Mouse (Mus musculus): Measurements from ENCODE around the gene Plekhb2.

Plekhb2 gene

GRCm38 (mm10) chr1:34849745-34850342 lies at the start of gene Plekhb2:
Gene Plekhb2, plus strand, starts transcription at chr1:34849976.
- DNase-seq, result peak; percentile 87 to 93

DNA sequence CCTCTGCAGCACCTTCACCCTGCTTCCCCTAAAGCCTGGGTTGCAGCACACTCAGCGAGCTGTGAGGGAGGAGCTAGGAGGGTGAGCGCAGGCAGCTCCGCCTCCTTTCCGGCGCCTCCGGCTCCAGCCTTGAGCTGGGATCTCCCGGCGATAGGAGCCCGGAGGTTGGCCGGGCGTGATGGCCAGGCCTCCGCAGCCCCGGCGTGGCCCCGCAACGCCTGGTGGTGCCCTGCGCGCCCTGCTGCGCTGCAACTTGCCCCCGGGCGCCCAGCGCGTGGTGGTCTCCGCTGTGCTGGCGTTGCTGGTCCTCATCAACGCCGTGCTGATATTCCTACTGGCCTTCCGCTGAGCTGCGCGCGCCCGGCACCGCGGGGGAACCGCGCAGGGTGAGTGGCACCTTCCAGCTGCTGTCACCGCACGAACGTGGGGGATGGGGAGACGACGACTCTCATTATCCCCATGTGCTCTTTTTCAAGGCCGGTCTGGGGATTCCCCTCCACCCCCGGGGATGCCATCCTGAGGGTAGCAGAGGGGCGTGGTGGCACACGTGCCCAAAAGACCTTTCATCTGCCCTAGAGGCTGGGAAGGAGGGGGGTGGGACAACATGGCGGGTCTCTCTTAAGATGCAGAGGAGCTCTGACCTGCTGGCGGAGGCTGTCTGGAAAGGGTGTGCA lies 48.0 kb upstream of the Plekhb2 start:
- peak; percentile 74 to 81 for DNase-seq

GRCm38 (mm10) chr1:34802290-34802642 lies 47.5 kb upstream of the Plekhb2 start:
- peak in 1 of 2 experiments; percentile 43 for DNase-seq

DNA sequence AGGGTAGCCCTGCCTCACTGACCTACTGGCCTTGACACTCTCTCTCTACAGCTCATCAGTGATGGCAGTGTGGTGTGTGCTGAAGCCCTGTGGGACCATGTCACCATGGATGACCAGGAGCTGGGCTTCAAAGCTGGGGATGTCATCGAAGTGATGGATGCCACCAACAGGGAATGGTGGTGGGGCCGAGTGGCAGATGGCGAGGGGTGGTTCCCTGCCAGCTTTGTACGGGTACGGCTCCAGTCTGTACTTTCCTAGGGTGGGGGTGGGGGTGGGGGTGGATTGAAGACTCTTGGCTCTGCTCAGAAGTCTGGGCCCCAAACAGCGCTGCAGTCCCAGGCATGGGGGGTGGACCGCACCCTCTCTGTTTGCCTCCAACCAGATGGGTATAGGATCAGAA lies 44.9 kb upstream of the Plekhb2 start:
- no peak for DNase-seq

- DNase-seq, result no peak
Measured at GRCm38 (mm10) chr1:34805931-34806520, 43.8 kb upstream of the Plekhb2 start.

GRCm38 (mm10) chr1:34808445-34808844 lies 41.3 kb upstream of the Plekhb2 start:
- DNase-seq, result no peak

GRCm38 (mm10) chr1:34810293-34810692 lies 39.5 kb upstream of the Plekhb2 start:
- DNase-seq, result no peak

- DNase-seq, result no peak
Measured at GRCm38 (mm10) chr1:34811035-34811434, 38.7 kb upstream of the Plekhb2 start.

DNA sequence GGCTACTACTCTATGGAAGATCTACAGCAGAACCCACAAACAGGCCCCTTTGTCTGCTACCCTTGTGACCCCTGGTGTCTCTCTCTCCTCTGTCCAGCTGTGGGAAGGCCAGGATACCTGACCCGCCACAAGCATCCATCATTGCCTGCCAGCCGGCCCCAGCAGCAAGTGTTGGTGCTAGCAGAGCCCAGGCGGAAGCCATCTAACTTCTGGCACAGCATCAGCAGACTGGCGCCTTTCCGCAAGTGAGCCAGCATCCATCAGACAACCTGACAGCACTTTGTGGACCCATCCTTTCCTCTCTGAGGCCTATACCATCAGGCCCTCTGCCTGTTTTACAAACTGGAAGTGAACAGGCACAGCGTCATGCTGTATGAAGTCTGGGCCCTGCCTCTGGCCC lies 38.2 kb upstream of the Plekhb2 start:
- peak in 1 of 2 experiments; percentile 12 for DNase-seq

GRCm38 (mm10) chr1:34812407-34813247 lies 37.1 kb upstream of the Plekhb2 start:
- peak in 1 of 2 experiments; percentile 31 for DNase-seq

- DNase-seq, result no peak
Measured at GRCm38 (mm10) chr1:34815843-34816242, 33.9 kb upstream of the Plekhb2 start.

GRCm38 (mm10) chr1:34819225-34819910 lies 30.4 kb upstream of the Plekhb2 start:
- no peak for DNase-seq

- no peak for DNase-seq
Measured at GRCm38 (mm10) chr1:34821411-34821810, 28.4 kb upstream of the Plekhb2 start.

- DNase-seq, result no peak
Measured at GRCm38 (mm10) chr1:34822003-34822402, 27.8 kb upstream of the Plekhb2 start.

DNA sequence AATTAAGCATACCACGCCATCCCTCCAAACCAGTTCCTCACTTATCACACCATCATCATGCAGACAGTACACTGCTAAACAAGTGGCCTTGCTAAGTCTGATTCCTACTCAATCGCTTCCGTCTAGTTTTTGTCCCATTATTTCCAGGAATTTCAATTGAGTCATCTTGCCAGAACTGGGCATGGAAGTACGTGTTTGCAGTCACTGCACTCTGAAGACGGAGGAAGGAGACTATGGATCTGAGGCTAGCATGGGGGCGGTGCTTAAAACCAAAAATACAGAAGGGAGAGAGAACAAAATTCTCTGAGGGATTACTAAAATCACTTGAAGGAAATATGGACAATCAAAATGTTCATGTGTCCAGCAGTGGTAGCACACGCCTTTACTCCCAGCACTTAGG lies 27.0 kb upstream of the Plekhb2 start:
- DNase-seq, result no peak

DNA sequence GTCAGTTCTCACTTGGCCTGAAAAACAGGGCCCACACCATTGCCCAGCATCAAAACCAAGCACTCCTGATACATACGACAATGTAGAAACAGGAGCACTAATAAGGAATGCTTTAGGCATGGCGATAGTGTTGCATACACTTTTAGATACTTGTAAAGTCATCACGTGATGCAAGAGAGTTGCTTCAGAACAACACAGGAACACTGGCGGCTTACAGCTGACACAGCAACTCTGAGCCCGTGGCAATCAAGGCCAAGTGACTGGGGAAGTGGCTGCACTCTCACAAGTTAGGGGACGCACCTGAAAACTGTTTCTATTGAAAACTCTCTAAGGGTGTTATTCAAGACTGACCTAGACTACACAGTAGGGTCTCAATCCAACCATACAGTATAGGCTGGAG lies 26.4 kb upstream of the Plekhb2 start:
- DNase-seq, result no peak

GRCm38 (mm10) chr1:34824208-34824607 lies 25.6 kb upstream of the Plekhb2 start:
- DNase-seq, result no peak

DNA sequence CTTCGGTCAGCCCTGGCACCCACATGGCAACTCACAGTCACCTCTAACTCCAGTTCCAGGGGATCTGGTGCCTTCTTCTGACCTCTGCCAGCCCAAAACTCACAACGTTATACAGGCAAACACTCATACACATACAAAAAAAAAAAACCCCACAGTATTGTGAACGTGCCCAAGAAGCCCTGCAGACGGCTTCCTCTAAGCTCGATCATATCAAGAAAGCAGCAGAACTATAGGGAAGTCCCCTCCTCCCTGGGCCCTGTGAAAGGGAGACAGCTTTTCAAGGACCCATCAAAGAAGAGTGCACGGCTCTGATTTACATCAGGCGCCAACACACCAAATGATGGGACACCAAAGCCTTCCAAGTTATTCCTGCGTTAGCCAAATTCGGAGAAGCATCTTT lies 23.9 kb upstream of the Plekhb2 start:
- DNase-seq, result no peak

DNA sequence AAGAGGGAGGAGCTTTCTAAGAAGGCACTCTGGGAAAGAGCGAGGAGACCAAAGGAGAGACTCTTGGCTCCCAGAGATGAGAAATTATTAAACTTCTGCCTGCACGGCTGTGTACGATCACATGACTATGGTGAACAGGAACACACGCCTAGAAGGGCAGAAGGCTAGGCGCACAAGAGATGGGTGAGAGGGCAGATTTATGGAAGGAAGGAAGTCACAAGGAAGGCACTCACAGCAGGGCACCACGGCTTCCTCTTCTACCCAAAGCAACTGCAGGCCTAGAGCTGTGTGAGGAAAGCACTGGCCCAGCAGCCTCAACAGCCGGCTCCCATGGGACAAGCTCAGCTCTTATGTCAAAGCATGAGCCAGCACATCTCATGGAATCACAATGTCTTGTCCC lies 21.9 kb upstream of the Plekhb2 start:
- DNase-seq, result no peak

- DNase-seq, result no peak
Measured at GRCm38 (mm10) chr1:34828528-34829294, 21.1 kb upstream of the Plekhb2 start.

DNA sequence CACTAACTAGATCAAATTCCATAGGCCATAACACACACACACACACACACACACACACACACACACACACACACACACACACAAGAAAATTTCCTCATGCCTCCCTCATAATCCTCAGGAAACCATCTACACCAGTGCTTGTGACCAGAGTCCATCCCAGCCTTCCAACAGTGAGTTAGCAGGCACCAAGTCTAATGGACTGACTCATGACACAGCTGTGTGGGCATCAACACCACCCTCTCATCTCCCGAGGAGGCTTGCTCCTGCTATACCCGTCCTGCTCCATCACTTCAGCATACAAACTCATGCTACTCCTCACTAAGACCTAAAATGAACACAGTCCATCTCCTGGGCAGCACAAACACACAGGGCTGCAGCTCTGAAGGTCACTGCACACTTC lies 18.8 kb upstream of the Plekhb2 start:
- no peak for DNase-seq

DNA sequence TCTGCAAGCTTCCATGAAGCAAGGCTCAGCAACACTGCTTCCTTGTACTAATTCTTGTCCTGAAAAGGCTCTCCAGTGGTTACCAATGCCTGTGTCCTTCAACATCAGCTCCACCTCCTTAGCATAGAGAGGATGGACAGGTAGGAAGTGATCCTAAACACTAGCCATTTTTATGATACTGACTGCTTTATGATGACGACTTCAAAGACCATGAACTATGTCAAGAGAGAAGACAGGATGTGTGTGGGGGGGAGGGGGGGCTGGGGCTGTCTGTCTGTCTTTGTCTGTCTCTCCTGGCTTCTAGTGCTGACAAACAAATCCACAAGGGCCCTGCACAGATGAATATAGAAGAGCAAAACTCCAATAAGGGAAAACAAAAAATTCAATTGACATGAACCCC lies 18.4 kb upstream of the Plekhb2 start:
- no peak for DNase-seq
